Mouse (Mus musculus) heart, postnatal 0 days (tissue): ENCODE measurements at regions not wholly inside any gene's neighbourhood (a gene's known extent, or its start where the extent isn't known, plus 50 kb on each side); places are given as distances from the start of the nearest gene placed in this dataset.

ENCODE experiments used
- ATAC-seq: fragments of 200-750 bp; cut with Nextera tagmentation; 2 replicates; pipeline ENCODE4 v1.8.0; 2017; ENCODE audit warnings: low read depth, moderate number of reproducible peaks, moderate library complexity; ENCODE audit not compliant: insufficient read depth
- DNase-seq: peaks from one replicate; pipeline ENCODE4 v3.0.0-alpha.2; 2016; ENCODE audit warnings: low spot score
- H3K27ac ChIP-seq: fragments of 300-500 bp; sonication (generic); 2 replicates; pipeline ENCODE4 v1.5.1; 2014; ENCODE audit warnings: low read depth, mild to moderate bottlenecking
- H3K27me3 ChIP-seq: fragments of 300-500 bp; sonication (generic); 2 replicates; pipeline ENCODE4 v1.6.1; 2014; ENCODE audit warnings: low read length, mixed read lengths; ENCODE audit not compliant: control insufficient read depth, insufficient read depth
- H3K36me3 ChIP-seq: fragments of 300-500 bp; sonication (generic); replicated peaks from 2 replicates; pipeline ENCODE4 v1.6.1; 2014; ENCODE audit warnings: low read length, mixed read lengths; ENCODE audit not compliant: control insufficient read depth, insufficient read depth
- H3K4me1 ChIP-seq: fragments of 300-500 bp; sonication (generic); 2 replicates; pipeline ENCODE4 v1.6.1; 2014; ENCODE audit warnings: antibody characterized with exemption; ENCODE audit not compliant: control insufficient read depth, insufficient read depth
- H3K4me2 ChIP-seq: fragments of 300-500 bp; sonication (generic); 2 replicates; pipeline ENCODE4 v1.6.1; 2014; ENCODE audit warnings: low read depth, mild to moderate bottlenecking, low read length, moderate library complexity
- H3K4me3 ChIP-seq: fragments of 300-500 bp; sonication (generic); 2 replicates; pipeline ENCODE4 v1.5.1; 2014; ENCODE audit warnings: low read depth, low read length
- H3K9ac ChIP-seq: fragments of 300-500 bp; sonication (generic); replicated peaks from 2 replicates; pipeline ENCODE4 v1.6.1; 2014; ENCODE audit warnings: low read depth, low read length, mixed read lengths
- H3K9me3 ChIP-seq: fragments of 300-500 bp; sonication (generic); replicated peaks from 2 replicates; pipeline ENCODE4 v1.6.1; 2016; ENCODE audit warnings: low read length; ENCODE audit not compliant: control insufficient read depth
- CTCF ChIP-seq: IDR thresholded peaks from 2 replicates; pipeline ENCODE4 v1.5.1; 2016; ENCODE audit warnings: antibody characterized with exemption, control low read depth, low read depth
- EP300 ChIP-seq: IDR thresholded peaks from 2 replicates; pipeline ENCODE4 v1.6.1; 2016; ENCODE audit warnings: antibody characterized with exemption, low read depth
- WGBS: fragments of 180-500 bp; shearing (Covaris S2); extraction: QIAGEN DNeasy Blood & Tissue Kit; methylation state at CpG from one replicate; pipeline ENCODE4 v1.1.7; 2014; 5-methylcytosine and 5-hydroxymethylcytosine counted together

DNA sequence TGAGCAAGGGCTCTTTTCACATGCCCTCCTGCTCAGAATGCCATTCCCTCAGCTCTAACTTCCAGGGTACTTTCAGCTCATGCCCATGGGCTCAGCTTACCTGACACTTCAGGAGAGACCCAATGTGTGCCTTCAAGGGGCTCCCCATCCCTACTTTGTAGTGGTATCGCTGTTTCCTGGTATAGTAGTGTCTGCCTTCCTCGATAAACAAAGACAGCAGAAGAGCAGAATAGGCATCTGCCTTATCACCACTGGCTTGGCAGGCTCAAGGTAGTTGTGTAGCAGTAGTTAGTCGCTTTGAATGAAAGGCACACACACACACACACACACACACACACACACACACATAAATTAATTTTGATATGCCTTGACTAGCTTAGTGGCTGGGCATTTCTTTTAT lies 89.7 kb upstream of the Peli1 start:
- Histone ChIP-seq H3K4me3 (no peak overlapping the region), H3K27ac (no peak overlapping the region), H3K9ac (no peak overlapping the region), H3K4me1 (no peaks in the 10 kb centered on the region), H3K9me3 (no peaks in the 10 kb centered on the region), H3K4me2 (no peak overlapping the region), H3K27me3 (no peaks in the 10 kb centered on the region), H3K36me3 (no peaks in the 10 kb centered on the region)
- DNase-seq (no peak), ATAC-seq (no peak)
- no peak for TF ChIP-seq EP300
- no peak for TF ChIP-seq CTCF
- WGBS = 58% methylated on average over 3 of the region's 3 CpGs

DNA sequence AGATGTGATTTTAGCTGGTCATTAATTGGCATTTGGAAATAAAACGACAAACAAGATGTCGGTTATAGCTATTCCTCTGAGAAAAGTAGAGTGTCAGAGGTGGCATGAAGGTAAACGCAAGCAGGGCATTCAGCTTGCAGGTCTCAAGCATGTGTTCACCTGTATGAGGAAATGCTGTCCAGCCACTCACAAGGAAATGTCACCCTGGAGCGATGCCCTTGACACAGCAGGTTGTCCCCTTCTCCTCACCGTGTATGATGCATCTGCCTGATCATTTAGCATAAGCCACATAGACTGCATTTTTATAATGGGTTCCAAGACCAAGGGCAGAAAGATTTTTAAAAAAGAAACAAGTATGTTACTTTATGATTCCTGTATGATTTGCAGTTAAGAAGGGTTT lies 83.9 kb upstream of the Peli1 start:
- 88% methylated on average over 5 of the region's 5 CpGs for WGBS
- DNase-seq = no peak
- Histone ChIP-seq H3K4me1 (no peaks in the 10 kb centered on the region), H3K9ac (no peak overlapping the region), H3K9me3 (no peaks in the 10 kb centered on the region), H3K4me2 (no peak overlapping the region), H3K27me3 (no peaks in the 10 kb centered on the region), H3K4me3 (no peak overlapping the region), H3K27ac (no peak overlapping the region), H3K36me3 (no peaks in the 10 kb centered on the region)
- TF ChIP-seq CTCF (no peak), EP300 (no peak)
- ATAC-seq = no peak

- H3K4me1 ChIP-seq = peaks cover 6% of the 10 kb centered on the region
- H3K27ac ChIP-seq = no peak overlapping the region
- no peaks in the 10 kb centered on the region for H3K9me3 ChIP-seq
- no peaks in the 10 kb centered on the region for H3K27me3 ChIP-seq
- ATAC-seq (no peak), DNase-seq (no peak)
- WGBS = 55% methylated on average over 3 of the region's 3 CpGs
- no peak overlapping the region for H3K9ac ChIP-seq
- no peaks in the 10 kb centered on the region for H3K36me3 ChIP-seq
- TF ChIP-seq EP300 (no peak), CTCF (no peak)
- no peak overlapping the region for H3K4me3 ChIP-seq
- H3K4me2 ChIP-seq = no peak overlapping the region
Observed at GRCm38 (mm10) chr11:21009505-21009904, 81.6 kb upstream of the Peli1 start.

DNA sequence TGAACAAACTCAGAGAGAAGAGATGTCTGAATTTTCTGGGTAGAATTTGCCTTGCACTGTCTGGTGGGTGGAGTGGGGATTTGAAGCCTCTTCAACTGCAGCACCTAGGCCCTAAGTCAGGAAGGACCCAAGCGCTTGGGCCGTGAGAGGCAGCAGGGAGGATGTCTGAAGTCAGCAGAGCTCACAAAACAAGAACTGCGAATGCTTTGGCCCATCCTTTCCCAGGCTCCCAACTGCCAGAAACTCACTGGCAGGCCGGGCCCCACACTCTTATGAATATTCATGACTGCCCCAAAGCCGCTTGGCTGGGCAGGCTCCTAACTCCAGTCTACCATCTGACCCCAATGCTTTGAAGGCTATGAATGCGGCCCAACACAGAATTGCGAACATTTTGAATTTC lies 80.2 kb upstream of the Peli1 start:
- no peaks in the 10 kb centered on the region for H3K27me3 ChIP-seq
- DNase-seq (no peak), ATAC-seq (no peak)
- WGBS = 75% methylated on average over 7 of the region's 7 CpGs
- no peak overlapping the region for H3K9ac ChIP-seq
- no peak overlapping the region for H3K27ac ChIP-seq
- H3K4me2 ChIP-seq = no peak overlapping the region
- no peak for TF ChIP-seq EP300
- H3K9me3 ChIP-seq = no peaks in the 10 kb centered on the region
- H3K36me3 ChIP-seq = no peaks in the 10 kb centered on the region
- peaks cover 18% of the 10 kb centered on the region for H3K4me1 ChIP-seq
- H3K4me3 ChIP-seq = no peak overlapping the region

DNA sequence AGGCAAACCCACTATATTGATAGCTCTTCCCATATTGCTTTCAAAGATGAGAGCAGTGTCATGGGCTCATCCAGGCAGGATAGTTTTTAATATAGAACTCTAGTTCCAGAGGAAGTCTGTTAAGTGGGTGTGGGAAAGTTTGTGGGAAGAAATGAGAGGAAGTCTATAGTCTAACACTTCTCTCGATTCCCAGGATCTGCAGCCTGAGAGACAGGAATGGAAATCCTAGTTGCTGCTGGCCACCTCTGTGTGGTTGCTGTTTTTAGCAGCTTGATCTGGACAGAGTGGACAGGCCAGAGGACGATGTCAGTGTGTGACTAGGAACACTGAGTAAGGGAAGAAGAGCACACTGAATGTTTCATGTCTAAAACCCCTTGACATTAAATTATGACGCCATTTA lies 76.8 kb upstream of the Peli1 start:
- no peak overlapping the region for H3K4me2 ChIP-seq
- H3K27ac ChIP-seq = peak overlapping the region; percentile 54
- no peak for DNase-seq
- no peak overlapping the region for H3K4me3 ChIP-seq
- no peak overlapping the region for H3K9ac ChIP-seq
- H3K36me3 ChIP-seq = no peaks in the 10 kb centered on the region
- H3K27me3 ChIP-seq = no peaks in the 10 kb centered on the region
- no peaks in the 10 kb centered on the region for H3K9me3 ChIP-seq
- peaks cover 26% of the 10 kb centered on the region for H3K4me1 ChIP-seq
- 11% methylated on average over 3 of the region's 3 CpGs for WGBS
- no peak for ATAC-seq
- TF ChIP-seq CTCF = no peak
- no peak for TF ChIP-seq EP300

DNA sequence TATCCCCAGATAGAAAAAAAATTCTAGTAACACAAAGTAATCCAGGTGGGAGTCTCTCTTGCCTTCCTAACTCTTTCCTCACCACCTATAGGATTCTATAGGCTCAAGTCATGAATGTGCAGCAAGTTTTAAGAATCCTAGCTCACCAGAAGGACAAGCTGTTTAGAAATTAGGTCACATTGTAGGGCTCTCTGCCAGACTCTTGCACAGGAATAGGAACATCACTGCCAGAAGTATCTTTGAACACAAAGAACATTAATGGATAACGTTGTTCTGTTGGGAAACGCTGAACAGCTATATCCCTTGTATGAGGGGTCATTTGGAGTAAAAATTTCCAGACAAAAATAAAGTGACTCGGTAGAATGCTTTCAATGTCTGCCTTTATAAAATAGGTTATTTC lies 75.6 kb upstream of the Peli1 start:
- H3K27ac ChIP-seq = peak overlapping the region; percentile 54; the same call in 1 of the 2 replicates
- no peak; the same call in 1 of the 2 replicates for ATAC-seq

More for the DNA sequence above, 75.6 kb upstream of the Peli1 start:
- Histone ChIP-seq H3K4me3 (no peak overlapping the region), H3K4me1 (peaks cover 26% of the 10 kb centered on the region), H3K36me3 (no peaks in the 10 kb centered on the region), H3K9me3 (no peaks in the 10 kb centered on the region), H3K9ac (no peak overlapping the region), H3K4me2 (no peak overlapping the region), H3K27me3 (no peaks in the 10 kb centered on the region)
- peak; percentile 64 for DNase-seq
- WGBS = 13% methylated on average over 3 of the region's 3 CpGs
- TF ChIP-seq CTCF = no peak
- TF ChIP-seq EP300 = no peak
